Mouse (Mus musculus) cortical plate, adult 2 months (tissue): ENCODE results near the gene Lrrfip2. TPM values are rescaled to one million over a fixed set of nuclear protein-coding genes. Genes with fewer than 3 reads are reported as not detected.
A peak's percentile ranks its signal among the peaks of the same experiment; 100 is the strongest.

Experiments
- H3K27ac ChIP-seq: fragments of 200-500 bp; 2 replicates; pipeline ENCODE4 v1.5.1; 2012; ENCODE audit warnings: low read length, control low read depth, inconsistent platforms; ENCODE audit not compliant: insufficient read depth
- H3K4me1 ChIP-seq: fragments of 200-500 bp; 2 replicates; pipeline ENCODE4 v1.6.1; 2011; ENCODE audit warnings: low read length; ENCODE audit not compliant: control insufficient read depth, insufficient read depth
- H3K4me3 ChIP-seq: fragments of 200-500 bp; 2 replicates; pipeline ENCODE4 v1.5.1; 2011; ENCODE audit warnings: mild to moderate bottlenecking, low read length, control low read depth; ENCODE audit not compliant: insufficient read depth
- CTCF ChIP-seq: fragments of 200-500 bp; IDR thresholded peaks from 2 replicates; pipeline ENCODE4 v1.5.1; 2011; ENCODE audit warnings: mild to moderate bottlenecking, control low read depth, low read length; ENCODE audit not compliant: insufficient read depth; ENCODE audit errors: extremely low read depth
- POLR2A ChIP-seq: fragments of 200-500 bp; IDR thresholded peaks from 2 replicates; pipeline ENCODE4 v1.6.1; 2011; ENCODE audit warnings: mild to moderate bottlenecking, low read length, control low read depth; ENCODE audit not compliant: insufficient read depth; ENCODE audit errors: extremely low read depth
- polyA plus RNA-seq: library from polyadenylated mRNA; depleted of rRNA; stranded (reverse); fragments of >200 nt; gene quantifications from 2 replicates; pipeline ENCODE4 v1.2.3, GENCODE M21; 2012

Gene Lrrfip2
- polyA plus RNA-seq, 1 experiment = 55.5 TPM

DNA sequence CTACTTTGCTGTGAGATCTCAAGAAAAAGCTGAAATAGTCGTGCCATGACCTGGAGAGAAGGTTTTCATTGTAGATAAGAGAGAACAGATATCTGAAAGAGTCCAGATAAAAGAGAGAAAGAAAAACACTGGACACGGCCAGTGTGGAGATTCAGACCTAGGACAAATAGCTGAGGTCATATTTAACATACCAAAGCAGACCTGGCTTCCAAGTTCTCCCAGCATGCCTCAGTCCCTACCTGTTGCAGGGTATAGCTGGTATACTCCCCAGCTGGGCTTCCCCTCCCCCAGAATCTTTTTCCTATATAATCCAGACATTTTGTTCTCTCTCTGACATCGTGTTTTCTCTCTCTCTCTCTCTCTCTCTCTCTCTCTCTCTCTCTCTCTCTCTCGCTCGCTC lies 29.4 kb upstream of the Lrrfip2 start:
- no peak for TF ChIP-seq POLR2A
- no peak for TF ChIP-seq CTCF
- H3K4me1 ChIP-seq = no peaks in the 10 kb centered on the region
- no peak overlapping the region for H3K27ac ChIP-seq
- H3K4me3 ChIP-seq = no peak overlapping the region

DNA sequence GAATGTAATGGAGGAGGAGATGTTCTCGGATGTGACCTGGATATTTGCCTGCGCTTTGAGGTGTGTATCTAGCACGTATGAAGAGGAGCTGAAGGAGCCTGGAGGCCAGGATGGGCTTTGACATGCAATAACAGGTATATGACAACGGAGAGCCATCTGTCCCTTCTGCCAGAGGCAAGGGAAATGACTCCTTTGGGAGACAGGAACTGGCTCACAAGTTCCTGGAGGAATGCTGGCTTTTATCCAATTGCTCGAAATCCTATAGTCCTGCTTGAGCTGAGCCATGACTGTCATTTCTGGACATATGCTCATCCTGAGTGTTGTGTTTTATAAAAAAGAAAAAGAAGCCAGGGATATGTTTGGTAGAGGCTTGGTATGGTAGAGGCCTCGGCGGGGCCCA lies 28.5 kb upstream of the Lrrfip2 start:
- TF ChIP-seq CTCF = no peak
- TF ChIP-seq POLR2A = no peak
- Histone ChIP-seq H3K4me1 (no peaks in the 10 kb centered on the region), H3K4me3 (no peak overlapping the region), H3K27ac (no peak overlapping the region)

DNA sequence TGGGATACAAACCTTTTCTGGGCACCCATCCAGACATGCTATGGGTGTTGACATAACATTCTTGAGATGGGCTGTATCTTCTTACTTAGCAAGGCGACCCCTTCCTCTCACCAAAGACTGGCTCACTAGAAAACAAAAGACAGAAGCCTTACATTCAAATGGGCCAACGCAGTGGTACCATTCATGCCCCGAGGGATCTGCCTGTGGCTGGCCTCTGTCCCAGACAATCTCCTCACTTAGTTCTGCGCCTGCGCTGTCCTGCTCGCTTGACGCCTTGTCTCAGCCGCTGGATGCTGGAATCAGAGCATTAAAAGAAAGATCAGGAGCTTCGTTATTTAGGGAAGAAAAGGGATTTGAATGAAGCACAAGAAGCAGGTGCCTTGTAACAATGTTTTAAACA lies 24.7 kb upstream of the Lrrfip2 start:
- Histone ChIP-seq H3K4me1 (no peaks in the 10 kb centered on the region), H3K27ac (no peak overlapping the region), H3K4me3 (no peak overlapping the region)
- TF ChIP-seq CTCF (no peak), POLR2A (no peak)

DNA sequence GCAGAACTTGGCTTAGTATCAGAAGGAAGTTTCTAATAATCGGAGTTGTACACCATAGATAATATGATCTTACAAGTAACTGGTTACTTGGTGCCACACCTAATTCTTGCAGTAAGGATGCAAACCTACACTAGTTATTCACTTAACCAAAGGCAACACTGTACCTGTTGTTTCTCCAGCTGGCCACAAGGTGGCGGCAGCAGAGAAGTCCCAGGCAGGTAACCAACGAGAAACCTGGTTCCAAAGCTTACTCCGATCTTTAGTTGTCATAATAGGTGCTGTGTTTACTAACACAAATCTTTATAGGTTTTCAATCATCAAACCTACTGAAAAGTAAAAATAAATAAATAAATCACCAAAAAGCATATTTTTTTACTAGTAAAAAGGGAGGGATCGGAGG lies 24.3 kb upstream of the Lrrfip2 start:
- H3K27ac ChIP-seq = no peak overlapping the region
- no peaks in the 10 kb centered on the region for H3K4me1 ChIP-seq
- H3K4me3 ChIP-seq = no peak overlapping the region
- TF ChIP-seq POLR2A = no peak
- peak; percentile 89 for TF ChIP-seq CTCF

DNA sequence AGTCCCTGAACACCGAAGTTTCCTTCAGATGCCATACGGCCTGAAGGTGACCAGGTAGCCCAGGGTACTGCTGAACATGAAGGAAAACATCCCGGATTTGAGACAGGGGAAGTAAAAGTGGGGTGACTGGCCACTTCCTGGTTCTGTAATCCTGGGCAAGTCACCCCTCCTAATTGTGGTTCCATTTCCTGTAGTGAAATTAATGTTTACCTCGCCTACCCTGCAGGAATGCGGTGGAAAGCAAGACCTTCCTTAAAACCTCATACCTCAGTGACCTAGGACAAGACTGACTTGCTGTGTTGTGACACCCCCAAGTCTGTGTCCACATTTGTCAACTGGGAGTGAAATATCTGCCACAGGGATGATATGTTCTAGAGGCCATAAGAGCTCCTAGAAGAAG lies 22.8 kb upstream of the Lrrfip2 start:
- no peak for TF ChIP-seq CTCF
- no peak for TF ChIP-seq POLR2A
- Histone ChIP-seq H3K4me1 (no peaks in the 10 kb centered on the region), H3K4me3 (no peak overlapping the region), H3K27ac (no peak overlapping the region)

DNA sequence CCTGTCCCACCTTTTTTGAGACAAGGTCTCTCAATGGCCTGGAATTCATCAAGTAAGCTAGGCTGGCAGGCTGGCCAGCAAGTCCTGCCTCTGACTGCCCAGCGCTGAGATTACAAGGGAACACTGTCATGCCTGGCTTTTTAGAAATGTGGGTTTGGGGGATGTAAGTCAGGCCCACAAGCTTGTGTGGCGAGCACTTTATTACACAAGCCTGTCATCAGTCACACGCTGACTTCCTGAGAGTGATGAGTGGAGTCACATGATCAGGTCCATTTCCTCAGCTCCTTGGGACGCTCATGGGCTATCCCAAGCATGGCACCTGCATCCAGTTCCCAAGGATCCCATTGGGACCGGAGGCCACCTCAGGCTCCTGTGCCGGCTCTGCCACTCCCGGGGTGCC lies 21.7 kb upstream of the Lrrfip2 start:
- no peak overlapping the region for H3K4me3 ChIP-seq
- no peak overlapping the region for H3K27ac ChIP-seq
- TF ChIP-seq CTCF = no peak
- no peak for TF ChIP-seq POLR2A
- no peaks in the 10 kb centered on the region for H3K4me1 ChIP-seq

DNA sequence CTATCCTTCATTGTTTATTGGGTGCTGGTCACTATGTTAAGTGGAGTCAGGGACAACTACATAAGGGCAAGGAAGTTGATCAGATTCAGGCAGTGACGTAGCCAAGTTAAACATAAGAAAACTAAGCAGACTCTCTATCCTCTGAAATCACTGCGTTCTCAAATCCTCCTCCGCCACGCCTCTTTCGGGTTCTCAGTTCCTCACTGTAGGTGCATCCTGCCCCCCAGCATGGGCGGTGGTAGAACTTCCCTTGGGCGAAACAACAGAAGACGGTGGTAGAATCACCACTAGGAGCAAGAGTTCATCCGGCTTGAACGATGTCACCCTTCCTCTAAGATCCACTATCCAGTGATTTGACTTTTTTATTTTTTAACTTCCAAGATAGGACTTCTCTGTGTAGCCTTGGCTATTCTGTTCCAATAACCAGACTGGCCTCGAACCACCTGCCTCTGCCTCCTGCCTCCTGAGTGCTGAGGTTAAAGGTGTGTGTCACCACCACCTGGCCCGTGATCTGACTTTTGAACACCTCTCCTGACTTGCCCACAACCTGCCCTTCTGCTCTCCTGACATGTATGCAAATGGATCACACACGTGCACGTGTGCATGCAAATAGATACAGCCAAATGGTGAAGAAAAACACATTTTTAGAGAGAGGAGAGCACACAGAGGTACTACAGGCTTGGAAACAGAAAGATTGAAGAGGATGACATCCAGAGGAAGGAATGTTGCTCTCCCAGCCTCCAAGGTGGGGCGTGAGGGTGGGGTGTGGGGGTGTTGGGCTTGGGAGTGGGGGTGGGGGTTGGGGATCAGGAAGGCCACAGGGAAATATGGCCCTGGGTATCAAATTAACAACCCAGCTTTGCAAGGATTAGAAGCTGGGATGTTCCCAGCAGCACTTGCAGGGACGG lies 20.7 kb upstream of the Lrrfip2 start:
- Histone ChIP-seq H3K4me3 (no peak overlapping the region), H3K27ac (no peak overlapping the region), H3K4me1 (no peaks in the 10 kb centered on the region)
- TF ChIP-seq POLR2A = no peak
- no peak for TF ChIP-seq CTCF

DNA sequence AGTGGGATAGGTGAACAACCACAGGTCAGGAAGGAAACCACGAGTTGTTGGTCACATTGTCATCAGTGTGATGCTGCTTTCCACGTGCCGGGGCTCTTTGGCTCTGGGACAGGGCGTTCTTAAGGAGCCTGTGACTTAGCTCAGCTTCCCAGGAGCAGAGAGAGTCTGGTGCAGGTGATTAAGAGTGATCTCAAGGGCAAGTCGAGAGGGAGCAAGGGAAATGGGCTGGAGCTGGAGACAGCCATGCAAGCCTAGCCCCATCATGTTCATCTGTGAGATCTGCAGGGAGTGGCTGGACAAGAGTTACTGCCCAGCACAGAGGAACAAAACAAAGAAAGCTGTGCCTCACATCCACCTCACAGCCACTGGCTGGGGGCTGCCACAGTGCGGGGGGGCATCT lies 19.8 kb upstream of the Lrrfip2 start:
- no peaks in the 10 kb centered on the region for H3K4me1 ChIP-seq
- no peak overlapping the region for H3K4me3 ChIP-seq
- no peak overlapping the region for H3K27ac ChIP-seq
- TF ChIP-seq CTCF = no peak
- no peak for TF ChIP-seq POLR2A

DNA sequence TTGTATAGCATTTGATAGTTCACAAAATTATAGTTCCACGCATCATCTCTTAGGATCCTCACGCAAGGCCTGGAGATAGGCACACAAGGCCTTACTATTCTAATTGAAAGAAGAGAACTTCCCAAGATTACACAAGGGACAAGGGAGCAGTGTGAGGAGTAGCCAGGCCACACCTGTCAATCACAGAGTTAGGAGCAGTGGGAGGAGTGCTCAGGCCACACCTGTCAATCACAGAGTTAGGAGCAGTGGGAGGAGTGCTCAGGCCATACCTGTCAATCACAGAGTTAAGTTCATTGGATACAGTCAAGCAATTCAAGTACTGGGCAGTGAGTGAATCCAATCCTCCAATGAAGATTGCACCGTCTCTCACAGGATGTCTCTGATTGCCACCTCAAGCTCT lies 17.0 kb upstream of the Lrrfip2 start:
- Histone ChIP-seq H3K4me3 (no peak overlapping the region), H3K27ac (no peak overlapping the region), H3K4me1 (no peaks in the 10 kb centered on the region)
- TF ChIP-seq CTCF (no peak), POLR2A (no peak)

DNA sequence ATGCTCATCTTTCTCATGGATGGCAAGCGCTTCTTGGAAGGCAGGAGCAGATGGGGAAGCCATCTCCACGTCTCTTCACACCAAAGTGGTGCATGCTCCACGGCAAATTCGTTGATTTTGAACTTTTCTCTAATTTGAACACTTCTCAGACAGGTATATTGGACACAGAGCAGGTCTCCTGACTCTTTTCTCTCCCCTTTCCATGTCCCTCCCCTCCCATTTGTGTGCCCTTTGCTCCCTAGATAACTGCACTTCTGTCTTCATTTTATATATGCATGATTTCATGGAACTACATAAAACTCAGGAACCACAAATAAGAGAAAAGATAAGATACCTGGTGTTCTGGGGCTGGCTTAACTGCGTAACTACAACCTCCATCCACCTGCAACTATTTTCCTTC lies 14.1 kb upstream of the Lrrfip2 start:
- no peak overlapping the region for H3K27ac ChIP-seq
- no peak overlapping the region for H3K4me3 ChIP-seq
- no peaks in the 10 kb centered on the region for H3K4me1 ChIP-seq
- no peak for TF ChIP-seq POLR2A
- TF ChIP-seq CTCF = no peak

DNA sequence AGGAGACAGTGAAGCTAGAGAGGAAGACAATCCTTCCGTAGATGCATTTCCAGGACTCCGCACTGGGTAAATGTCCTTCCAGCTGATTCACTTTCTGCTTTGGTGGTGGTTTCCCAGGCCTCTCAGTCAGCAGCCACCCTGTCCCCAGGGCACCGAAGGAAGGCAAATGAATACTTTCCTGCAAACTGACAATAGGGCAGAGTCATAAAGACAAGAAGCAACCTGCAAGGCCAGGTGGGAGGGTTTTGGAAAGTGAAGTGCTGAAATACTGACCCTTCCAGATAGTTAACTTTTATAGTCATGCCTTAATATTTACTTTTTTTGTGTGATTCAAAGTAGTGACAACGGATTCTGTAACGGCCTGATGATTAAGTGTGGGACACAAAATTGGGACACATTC lies 13.5 kb upstream of the Lrrfip2 start:
- Histone ChIP-seq H3K4me3 (no peak overlapping the region), H3K27ac (no peak overlapping the region), H3K4me1 (no peaks in the 10 kb centered on the region)
- no peak for TF ChIP-seq CTCF
- no peak for TF ChIP-seq POLR2A
